Mouse (Mus musculus): ENCODE data around the gene Actr3b.
"Not testable (repeated sequence)": the region's sequence is repeated elsewhere in the genome, so short reads cannot be mapped to it uniquely, and the experiment has no call there.

Actr3b gene

GRCm38 (mm10) chr5:25759460-25760409 is at the start of gene Actr3b:
Gene Actr3b, plus strand, starts transcription at chr5:25759997.
- peak; percentile 92 for DNase-seq (ENCODE audit: low spot score)

- DNase-seq (ENCODE audit: low spot score): not testable (repeated sequence)
These were observed 46.6 kb upstream of the Actr3b start for GRCm38 (mm10) chr5:25713001-25713706.

GRCm38 (mm10) chr5:25719390-25719789 is 40.4 kb upstream of the Actr3b start:
- no peak for DNase-seq (ENCODE audit: low spot score)

- DNase-seq (ENCODE audit: low spot score): no peak
These were observed 36.8 kb upstream of the Actr3b start for GRCm38 (mm10) chr5:25723016-25723415.

- DNase-seq (ENCODE audit: low spot score): no peak
These were observed 35.6 kb upstream of the Actr3b start for GRCm38 (mm10) chr5:25724134-25724675.

GRCm38 (mm10) chr5:25734318-25734717 is 25.5 kb upstream of the Actr3b start:
- peak; percentile 78 for DNase-seq (ENCODE audit: low spot score)

GRCm38 (mm10) chr5:25735861-25736260 is 23.9 kb upstream of the Actr3b start:
- DNase-seq (ENCODE audit: low spot score): no peak

- DNase-seq (ENCODE audit: low spot score): peak; percentile 50
These were observed 21.3 kb upstream of the Actr3b start for GRCm38 (mm10) chr5:25738448-25738847.

GRCm38 (mm10) chr5:25738902-25739301 is 20.9 kb upstream of the Actr3b start:
- not testable (repeated sequence) for DNase-seq (ENCODE audit: low spot score)

- DNase-seq (ENCODE audit: low spot score): no peak
These were observed 11.9 kb upstream of the Actr3b start for GRCm38 (mm10) chr5:25747904-25748303.

- DNase-seq (ENCODE audit: low spot score): no peak
These were observed 11.2 kb upstream of the Actr3b start for GRCm38 (mm10) chr5:25748613-25749012.

- no peak for DNase-seq (ENCODE audit: low spot score)
These were observed 8.2 kb upstream of the Actr3b start for GRCm38 (mm10) chr5:25751552-25751951.

- DNase-seq (ENCODE audit: low spot score): no peak
These were observed 6.9 kb upstream of the Actr3b start for GRCm38 (mm10) chr5:25752862-25753261.

- DNase-seq (ENCODE audit: low spot score): no peak
These were observed 6.1 kb upstream of the Actr3b start for GRCm38 (mm10) chr5:25753556-25754235.

GRCm38 (mm10) chr5:25754236-25754766 is 5.5 kb upstream of the Actr3b start:
- no peak for DNase-seq (ENCODE audit: low spot score)

GRCm38 (mm10) chr5:25760410-25760832 is 624 bp downstream of the Actr3b start:
- DNase-seq (ENCODE audit: low spot score): no peak

GRCm38 (mm10) chr5:25760871-25761270 is 1.1 kb downstream of the Actr3b start:
- DNase-seq (ENCODE audit: low spot score): no peak

GRCm38 (mm10) chr5:25761850-25762249 is 2.1 kb downstream of the Actr3b start:
- no peak for DNase-seq (ENCODE audit: low spot score)

GRCm38 (mm10) chr5:25769006-25769405 is 9.2 kb downstream of the Actr3b start:
- no peak for DNase-seq (ENCODE audit: low spot score)

- no peak for DNase-seq (ENCODE audit: low spot score)
These were observed 9.6 kb downstream of the Actr3b start for GRCm38 (mm10) chr5:25769406-25769805.

- DNase-seq (ENCODE audit: low spot score): no peak
These were observed 12.7 kb downstream of the Actr3b start for GRCm38 (mm10) chr5:25772456-25772855.
